Mouse (Mus musculus) embryonic fibroblast, embryonic 13.5 days (primary cell): ENCODE results near the gene Bsg.

ENCODE experiments used
- CTCF ChIP-seq: IDR thresholded peaks from 2 replicates; pipeline ENCODE4 v1.5.1; 2011; ENCODE audit warnings: mild to moderate bottlenecking, control low read depth, low read length, moderate library complexity, borderline replicate concordance; ENCODE audit not compliant: insufficient read depth
- POLR2A ChIP-seq: IDR thresholded peaks from 2 replicates; pipeline ENCODE4 v1.6.1; 2011; ENCODE audit warnings: low read depth, mild to moderate bottlenecking, control low read depth, low read length, moderate library complexity

DNA sequence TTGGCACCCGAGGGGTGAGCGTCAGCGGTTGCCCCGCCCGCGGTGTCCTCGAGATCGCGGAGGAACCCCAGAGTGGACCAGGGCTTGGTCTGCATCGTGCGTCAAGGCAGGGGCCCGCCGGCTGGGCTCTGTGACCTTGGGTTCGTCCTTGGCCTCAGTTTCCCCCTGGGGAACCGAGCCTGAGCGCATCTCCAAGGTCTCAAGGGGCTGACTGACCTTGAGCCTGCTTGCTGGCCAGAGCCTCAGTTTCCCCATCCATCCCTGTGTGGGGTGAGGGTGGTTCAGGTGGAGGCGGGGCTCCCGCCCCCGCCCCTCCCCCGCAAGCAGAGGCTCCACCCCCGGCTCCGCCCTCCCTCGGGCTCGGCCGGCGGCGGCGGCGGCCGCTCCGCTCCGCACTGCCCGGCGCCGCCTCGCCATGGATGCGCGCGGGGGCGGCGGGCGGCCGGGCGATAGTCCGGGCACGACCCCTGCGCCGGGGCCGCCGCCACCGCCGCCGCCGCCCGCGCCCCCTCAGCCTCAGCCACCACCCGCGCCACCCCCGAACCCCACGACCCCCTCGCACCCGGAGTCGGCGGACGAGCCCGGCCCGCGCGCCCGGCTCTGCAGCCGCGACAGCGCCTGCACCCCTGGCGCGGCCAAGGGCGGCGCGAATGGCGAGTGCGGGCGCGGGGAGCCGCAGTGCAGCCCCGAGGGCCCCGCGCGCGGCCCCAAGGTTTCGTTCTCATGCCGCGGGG lies 12.1 kb downstream of the Bsg start, which contains the start of gene Hcn2:
- TF ChIP-seq CTCF (no peak), POLR2A (no peak)
